In the genomic region with DNA sequence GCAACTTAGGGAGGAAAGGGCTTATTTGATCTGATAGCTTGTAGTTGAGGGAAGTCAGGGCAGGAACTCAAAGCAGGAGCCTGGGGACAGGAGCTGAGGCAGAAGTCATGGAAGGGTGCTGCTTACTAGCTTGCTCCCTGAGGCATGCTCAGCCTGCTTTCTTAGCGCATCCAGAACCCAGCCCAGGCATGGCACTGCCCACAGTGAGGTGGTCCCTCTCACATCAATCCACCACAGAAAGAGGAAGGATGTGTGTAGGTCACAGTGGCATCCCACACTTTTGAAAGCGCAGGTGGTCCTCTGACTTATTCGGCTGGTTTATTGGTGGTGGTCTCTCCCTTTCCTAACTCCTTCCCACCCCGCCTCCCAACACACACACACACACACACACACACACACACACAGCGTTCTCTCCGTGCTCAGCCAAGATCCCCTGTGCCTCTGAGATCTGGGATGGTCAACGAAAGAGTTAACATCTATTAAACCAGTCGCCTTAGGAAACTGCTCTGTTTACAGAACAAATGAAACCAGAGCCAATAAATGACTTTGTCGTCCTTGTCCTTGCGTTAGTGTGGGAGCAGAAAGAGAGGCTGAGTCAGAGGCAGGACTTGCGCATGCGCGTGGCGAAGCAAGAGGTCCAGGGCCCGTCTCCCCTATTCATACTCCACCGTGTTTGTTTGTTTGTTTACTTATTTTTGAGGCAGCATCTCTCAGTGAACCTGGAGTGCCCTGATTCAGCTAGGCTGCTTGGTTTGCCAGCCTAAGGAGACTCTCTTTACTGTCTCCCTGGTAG, we compare ENCODE assay signal across 9 mouse cellular contexts. TPM values are rescaled to one million over a fixed set of nuclear protein-coding genes. Genes with fewer than 3 reads are reported as not detected.
A peak's percentile ranks its signal among the peaks of the same experiment; 100 is the strongest.
DNase-seq lines count a peak whose midpoint lies in the region; ATAC-seq and TF ChIP-seq lines count a peak whose summit lies in the region.
"Had no signal": no experiment of that assay in that cellular context is flagged by ENCODE, and none has a peak within 500 bp of the region (broad histone marks: within the 10 kb centered on the region; RNA-seq: fewer than 3 reads in every experiment).

No protein-coding gene starts in this region.

- whole genome bisulfite sequencing in hindbrain, embryonic 15.5 days = 72% methylated on average over 16 of the region's 16 CpGs
- 81% methylated on average over 16 of the region's 16 CpGs for WGBS in hindbrain, embryonic 12.5 days
- 37% methylated on average over 16 of the region's 16 CpGs for WGBS in lung, embryonic 16.5 days

- no peaks in the 10 kb centered on the region for H3K9me3 ChIP-seq in hindbrain, embryonic 15.5 days
- no peaks in the 10 kb centered on the region for H3K9me3 ChIP-seq in hindbrain, embryonic 12.5 days (replicated peaks)
- no peaks in the 10 kb centered on the region for H3K9me3 ChIP-seq in lung, embryonic 16.5 days (ENCODE audit: control insufficient read depth, low read length)
- H3K9me3 ChIP-seq: heart, embryonic 15.5 days had no signal

- 0 out of 2 replicates have a peak overlapping the region, but pooled peaks have one; percentile 1 for H3K4me2 ChIP-seq in hindbrain, embryonic 15.5 days
- H3K4me2 ChIP-seq in hindbrain, embryonic 12.5 days (replicated peaks) = no peak overlapping the region
- H3K4me2 ChIP-seq in lung, embryonic 16.5 days (ENCODE audit: low read depth, low read length) = peak overlapping the region; percentile 17
- H3K4me2 ChIP-seq: heart, embryonic 15.5 days had no signal

- H3K36me3 ChIP-seq in hindbrain, embryonic 15.5 days = no peaks in the 10 kb centered on the region
- no peaks in the 10 kb centered on the region for H3K36me3 ChIP-seq in hindbrain, embryonic 12.5 days
- no peaks in the 10 kb centered on the region for H3K36me3 ChIP-seq in C2C12 (ENCODE audit: control insufficient read depth, insufficient read depth)
- no peaks in the 10 kb centered on the region for H3K36me3 ChIP-seq in lung, embryonic 16.5 days (ENCODE audit: control insufficient read depth, insufficient read depth, low read length)
- H3K36me3 ChIP-seq: heart, embryonic 15.5 days had no signal

- H3K4me1 ChIP-seq in hindbrain, embryonic 15.5 days (replicated peaks) = peaks cover 19% of the 10 kb centered on the region
- H3K4me1 ChIP-seq in hindbrain, embryonic 12.5 days = peaks cover 23% of the 10 kb centered on the region
- H3K4me1 ChIP-seq in lung, embryonic 16.5 days (replicated peaks; ENCODE audit: control insufficient read depth, insufficient read depth, low read length) = peaks cover 29% of the 10 kb centered on the region

- H3K79me3 ChIP-seq in C2C12 (ENCODE audit: low read depth) = no peaks in the 10 kb centered on the region

- H3K79me2 ChIP-seq in C2C12 (ENCODE audit: control insufficient read depth, insufficient read depth) = no peaks in the 10 kb centered on the region

- DNase-seq in adrenal gland, postnatal 14 days = peak; percentile 90
- DNase-seq in neural tube, embryonic 10.5 days (ENCODE audit: extremely low spot score, low spot score) = no peak
- no peak for DNase-seq in embryo, embryonic 11 days
- DNase-seq in right cerebral cortex, adult 2 months (ENCODE audit: low spot score in 2 of 2) = no peak

- H3K9ac ChIP-seq in hindbrain, embryonic 15.5 days = no peak overlapping the region
- H3K9ac ChIP-seq in hindbrain, embryonic 12.5 days = no peak overlapping the region
- H3K9ac ChIP-seq in lung, embryonic 16.5 days (ENCODE audit: low read length) = no peak overlapping the region
- H3K9ac ChIP-seq: heart, embryonic 15.5 days had no signal

- H3K4me3 ChIP-seq in hindbrain, embryonic 15.5 days = no peak overlapping the region
- H3K4me3 ChIP-seq in hindbrain, embryonic 12.5 days = no peak overlapping the region
- no peak overlapping the region for H3K4me3 ChIP-seq in C2C12 (ENCODE audit: insufficient read depth, poor library complexity, severe bottlenecking)
- H3K4me3 ChIP-seq in lung, embryonic 16.5 days (ENCODE audit: low read length) = no peak overlapping the region
- H3K4me3 ChIP-seq: heart, embryonic 15.5 days had no signal

- H3K27ac ChIP-seq in hindbrain, embryonic 15.5 days (replicated peaks) = no peak overlapping the region
- H3K27ac ChIP-seq in hindbrain, embryonic 12.5 days = no peak overlapping the region
- H3K27ac ChIP-seq in lung, embryonic 16.5 days (ENCODE audit: low read length) = peak overlapping the region; percentile 7
- H3K27ac ChIP-seq: heart, embryonic 15.5 days had no signal

- H3ac ChIP-seq in C2C12 (ENCODE audit: control insufficient read depth, insufficient read length, low read depth) = peak overlapping the region; percentile 24

- no peak for ATAC-seq in hindbrain, embryonic 15.5 days (ENCODE audit: low FRiP score, low read depth)
- no peak for ATAC-seq in hindbrain, embryonic 12.5 days (ENCODE audit: low FRiP score)
- ATAC-seq in lung, embryonic 16.5 days (ENCODE audit: low read depth) = peak; percentile 56

- no peaks in the 10 kb centered on the region for H3K27me3 ChIP-seq in hindbrain, embryonic 15.5 days
- H3K27me3 ChIP-seq in hindbrain, embryonic 12.5 days = no peaks in the 10 kb centered on the region
- no peaks in the 10 kb centered on the region for H3K27me3 ChIP-seq in C2C12 (ENCODE audit: control insufficient read depth, insufficient read depth, insufficient read length)
- no peaks in the 10 kb centered on the region for H3K27me3 ChIP-seq in lung, embryonic 16.5 days (ENCODE audit: control insufficient read depth, insufficient read depth, low read depth, low read length)
- H3K27me3 ChIP-seq: heart, embryonic 15.5 days had no signal

- no peak for TF ChIP-seq CTCF in C2C12 (IDR thresholded peaks at IDR 0.05; ENCODE audit: control insufficient read depth, insufficient read depth, insufficient read length)

TF ChIP-seq in C2C12, 6 proteins besides CTCF, POLR2A, EP300 and RAD21:
- TF ChIP-seq CEBPB (IDR thresholded peaks at IDR 0.05; ENCODE audit: low read depth) = no peak
- TF ChIP-seq MAX (IDR thresholded peaks at IDR 0.05) = no peak
- no peak for TF ChIP-seq MYOG (IDR thresholded peaks at IDR 0.05; ENCODE audit: control insufficient read depth, extremely low read depth, insufficient read length)
- no peak for TF ChIP-seq USF1 (IDR thresholded peaks at IDR 0.05; ENCODE audit: low read depth)
- TF ChIP-seq FOSL1 (IDR thresholded peaks at IDR 0.05; ENCODE audit: insufficient read depth, low read length, poor library complexity, severe bottlenecking) = no peak
- no peak for TF ChIP-seq MYOD1 (IDR thresholded peaks at IDR 0.05; ENCODE audit: control insufficient read depth, insufficient read length, low read depth)

RNA-seq across cellular contexts. Expression of a gene that starts 49.1 kb away (rescaled TPM):
- polyA plus RNA-seq in hindbrain, embryonic 15.5 days (2015; fragmentation: Nextera tagmentation; extraction: Ambion mirVana) = 23.1 and 25.3 TPM in 2 replicates
- 36.4 and 37.5 TPM in 2 replicates for polyA plus RNA-seq in hindbrain, embryonic 12.5 days (2016; fragmentation: Nextera tagmentation; extraction: Ambion mirVana)
- polyA plus RNA-seq in C2C12 (2012; fragmentation: generic; extraction: Trizol) = 6.5 TPM
- 36.6 and 37.9 TPM in 2 replicates for total RNA-seq in adrenal gland, postnatal 14 days (2021)
- polyA plus RNA-seq in lung, embryonic 16.5 days (2015; fragmentation: Nextera tagmentation; extraction: Ambion mirVana) = 13.3 and 14.2 TPM in 2 replicates

RNA-seq across cellular contexts. Expression of a gene that starts 50.9 kb away (rescaled TPM):
- 7.5 and 7.7 TPM in 2 replicates for polyA plus RNA-seq in hindbrain, embryonic 15.5 days (2015; fragmentation: Nextera tagmentation; extraction: Ambion mirVana)
- 9.2 and 9.6 TPM in 2 replicates for polyA plus RNA-seq in hindbrain, embryonic 12.5 days (2016; fragmentation: Nextera tagmentation; extraction: Ambion mirVana)
- not detected for polyA plus RNA-seq in C2C12 (2012; fragmentation: generic; extraction: Trizol)
- total RNA-seq in adrenal gland, postnatal 14 days (2021) = 3.3 and 3.6 TPM in 2 replicates
- 5.3 and 6.8 TPM in 2 replicates for polyA plus RNA-seq in lung, embryonic 16.5 days (2015; fragmentation: Nextera tagmentation; extraction: Ambion mirVana)
